Mouse (Mus musculus) layer of hippocampus, adult 8-10 months (tissue): Measurements from ENCODE around the gene Rubcnl. TPM values are rescaled to one million over a fixed set of nuclear protein-coding genes. Genes with fewer than 3 reads are reported as not detected.

ENCODE experiments used
- DNase-seq, 2 experiments: peaks; one replicate each; pipeline ENCODE4 v3.0.0; 2022; ENCODE audit warnings: low spot score in 2 of 2
- total RNA-seq, 4 experiments: library from RNA; stranded (reverse); gene quantifications; 2 replicates each; pipeline ENCODE4 v1.2.4; 2022

Rubcnl gene
- total RNA-seq, 4 experiments from 2014 or later = 0.87 to 3.1 (median 1.8) TPM

GRCm38 (mm10) chr14:75069356-75069979 is 53.6 kb downstream of the Rubcnl start:
- DNase-seq = no peak

GRCm38 (mm10) chr14:75071091-75071490 is 55.3 kb downstream of the Rubcnl start:
- DNase-seq = no peak

GRCm38 (mm10) chr14:75075299-75076180 is 59.7 kb downstream of the Rubcnl start:
- no peak for DNase-seq

- DNase-seq = no peak
Observed at GRCm38 (mm10) chr14:75077946-75078345, 62.1 kb downstream of the Rubcnl start.

Other genes starting within 250 kb of the Rubcnl start
- gene Lrch1, start 68.2 kb upstream of the Rubcnl start, total RNA-seq = 10 to 100 TPM; 14.8 to 43.1 (median 18.3) TPM
- gene Lrrc63, start 114.9 kb downstream of the Rubcnl start, total RNA-seq = not detected
- 10 to 100 TPM in 2 of 4 experiments, 1 to 10 TPM in 2; 5.1 to 23.3 (median 13.0) TPM for gene Lcp1, start 115.1 kb downstream of the Rubcnl start, total RNA-seq
- not detected for gene Cpb2, start 226.3 kb downstream of the Rubcnl start, total RNA-seq